Mouse (Mus musculus): ENCODE measurements around the gene Eloa. TPM values are rescaled to one million over a fixed set of nuclear protein-coding genes. Genes with fewer than 3 reads are reported as not detected.
"Not testable (repeated sequence)": the region's sequence is repeated elsewhere in the genome, so short reads cannot be mapped to it uniquely, and the experiment has no call there.

Gene Eloa
- 17.1 and 21.8 TPM in 2 replicates for polyA plus RNA-seq (2012; rRNA removed)

- peak; percentile 99 for DNase-seq (ENCODE audit: low read depth)
- peak; percentile 93 for TF ChIP-seq POLR2A (IDR thresholded peaks at IDR 0.05; ENCODE audit: borderline replicate concordance, extremely low read depth, insufficient read depth, insufficient read length, poor library complexity, severe bottlenecking)
- no peak for TF ChIP-seq CTCF (IDR thresholded peaks at IDR 0.05; ENCODE audit: borderline replicate concordance, extremely low read depth, insufficient read depth, insufficient read length)
Observed at GRCm38 (mm10) chr4:136021549-136022047, at the start of gene Eloa. Gene Eloa, minus strand, starts transcription at chr4:136021763.

DNA sequence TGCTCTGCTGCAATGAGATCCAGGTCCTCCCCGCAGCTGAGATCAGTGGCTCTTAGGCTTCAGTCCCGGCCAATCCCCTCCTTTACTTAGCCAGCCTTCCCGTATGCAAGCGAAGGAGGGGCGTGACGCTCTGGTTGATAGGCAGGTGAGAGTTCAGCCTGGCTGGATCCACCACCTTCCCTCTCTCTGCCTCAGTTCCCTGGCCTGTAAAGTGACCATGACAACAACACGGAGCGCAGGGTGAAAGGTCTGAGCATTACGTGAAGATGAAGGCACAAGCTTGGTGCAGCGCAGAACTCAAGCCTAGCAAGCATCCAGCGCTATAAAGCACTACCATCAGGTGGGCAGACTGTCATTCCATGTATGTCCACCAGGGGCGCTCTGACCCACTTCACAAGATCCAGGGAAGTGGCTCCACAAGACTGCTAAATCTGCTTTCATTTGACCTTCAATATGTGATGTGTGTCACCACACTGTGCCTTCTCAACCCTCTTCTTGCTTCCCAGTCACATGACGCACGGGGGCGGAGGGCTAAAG lies 49.7 kb upstream of the Eloa start:
- TF ChIP-seq POLR2A (IDR thresholded peaks at IDR 0.05; ENCODE audit: borderline replicate concordance, extremely low read depth, insufficient read depth, insufficient read length, poor library complexity, severe bottlenecking), result no peak
- peak; percentile 92 for TF ChIP-seq CTCF (IDR thresholded peaks at IDR 0.05; ENCODE audit: borderline replicate concordance, extremely low read depth, insufficient read depth, insufficient read length)
- peak; percentile 82 for DNase-seq (ENCODE audit: low read depth)

DNA sequence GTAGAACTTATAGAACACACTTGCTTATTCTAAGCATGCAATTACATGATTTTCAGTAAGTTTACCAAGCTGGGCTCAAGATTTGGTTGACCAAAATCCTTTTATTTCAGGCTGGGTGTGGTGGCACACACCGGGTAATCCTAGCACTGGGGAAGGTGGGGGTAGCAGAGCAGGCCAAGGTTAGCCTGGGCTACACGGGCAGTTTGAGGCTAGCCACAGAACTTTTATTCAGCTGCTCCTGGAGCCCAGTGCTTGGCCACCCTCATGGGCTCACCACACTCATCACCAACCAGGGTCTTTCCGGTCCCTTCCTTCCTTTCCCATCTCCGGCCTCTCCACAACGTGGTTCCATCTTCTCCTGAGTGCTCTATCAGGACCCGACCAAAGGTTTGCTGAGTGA lies 49.0 kb upstream of the Eloa start:
- DNase-seq (ENCODE audit: low read depth), result no peak
- TF ChIP-seq POLR2A (IDR thresholded peaks at IDR 0.05; ENCODE audit: borderline replicate concordance, extremely low read depth, insufficient read depth, insufficient read length, poor library complexity, severe bottlenecking), result no peak
- no peak for TF ChIP-seq CTCF (IDR thresholded peaks at IDR 0.05; ENCODE audit: borderline replicate concordance, extremely low read depth, insufficient read depth, insufficient read length)

- peak; percentile 92 for DNase-seq (ENCODE audit: low read depth)
- TF ChIP-seq CTCF (IDR thresholded peaks at IDR 0.05; ENCODE audit: borderline replicate concordance, extremely low read depth, insufficient read depth, insufficient read length) (peak; percentile 98), POLR2A (IDR thresholded peaks at IDR 0.05; ENCODE audit: borderline replicate concordance, extremely low read depth, insufficient read depth, insufficient read length, poor library complexity, severe bottlenecking) (no peak)
Observed at GRCm38 (mm10) chr4:136069954-136070353, 48.4 kb upstream of the Eloa start.

DNA sequence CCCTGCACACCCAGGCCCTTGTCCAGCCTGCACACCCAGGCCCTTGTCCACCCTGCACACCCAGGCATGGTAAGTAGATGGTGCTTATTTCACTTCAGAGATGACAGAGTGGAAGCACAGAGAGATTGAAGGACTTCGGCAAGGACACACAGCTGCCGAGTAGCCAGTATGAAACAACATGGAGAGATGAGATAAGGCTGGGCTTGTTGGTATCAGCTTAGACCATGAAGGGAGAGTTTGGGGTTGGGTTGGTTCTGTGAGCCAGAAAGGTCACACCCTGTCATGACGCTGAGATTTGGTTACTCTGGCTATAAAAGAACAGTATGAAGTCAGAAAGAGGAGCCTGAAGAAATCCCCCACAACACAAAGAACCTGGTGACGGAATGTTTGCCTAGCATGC lies 47.8 kb upstream of the Eloa start:
- DNase-seq (ENCODE audit: low read depth), result no peak
- TF ChIP-seq POLR2A (IDR thresholded peaks at IDR 0.05; ENCODE audit: borderline replicate concordance, extremely low read depth, insufficient read depth, insufficient read length, poor library complexity, severe bottlenecking) (no peak), CTCF (IDR thresholded peaks at IDR 0.05; ENCODE audit: borderline replicate concordance, extremely low read depth, insufficient read depth, insufficient read length) (no peak)

DNA sequence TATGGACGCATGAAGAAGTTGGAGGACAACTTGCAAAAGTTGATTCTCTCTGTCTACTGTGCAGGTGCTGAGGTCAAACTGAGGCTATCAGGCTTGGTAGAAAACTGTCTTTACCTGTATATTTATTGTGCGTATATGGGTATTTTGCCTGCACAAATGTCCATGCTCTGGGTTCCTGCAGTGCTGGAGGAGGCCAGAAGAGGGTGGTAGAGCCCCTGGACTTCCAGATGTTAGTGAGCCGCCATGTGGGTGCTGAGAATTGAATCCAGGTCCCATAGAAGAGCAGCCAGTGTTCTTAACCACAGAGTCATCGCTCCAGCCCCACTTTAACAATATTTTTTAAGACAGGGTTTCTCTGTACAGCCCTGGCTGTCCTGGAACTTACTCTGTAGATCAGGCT lies 41.6 kb upstream of the Eloa start:
- DNase-seq (ENCODE audit: low read depth), result no peak
- TF ChIP-seq POLR2A (IDR thresholded peaks at IDR 0.05; ENCODE audit: borderline replicate concordance, extremely low read depth, insufficient read depth, insufficient read length, poor library complexity, severe bottlenecking) (no peak), CTCF (IDR thresholded peaks at IDR 0.05; ENCODE audit: borderline replicate concordance, extremely low read depth, insufficient read depth, insufficient read length) (no peak)

DNA sequence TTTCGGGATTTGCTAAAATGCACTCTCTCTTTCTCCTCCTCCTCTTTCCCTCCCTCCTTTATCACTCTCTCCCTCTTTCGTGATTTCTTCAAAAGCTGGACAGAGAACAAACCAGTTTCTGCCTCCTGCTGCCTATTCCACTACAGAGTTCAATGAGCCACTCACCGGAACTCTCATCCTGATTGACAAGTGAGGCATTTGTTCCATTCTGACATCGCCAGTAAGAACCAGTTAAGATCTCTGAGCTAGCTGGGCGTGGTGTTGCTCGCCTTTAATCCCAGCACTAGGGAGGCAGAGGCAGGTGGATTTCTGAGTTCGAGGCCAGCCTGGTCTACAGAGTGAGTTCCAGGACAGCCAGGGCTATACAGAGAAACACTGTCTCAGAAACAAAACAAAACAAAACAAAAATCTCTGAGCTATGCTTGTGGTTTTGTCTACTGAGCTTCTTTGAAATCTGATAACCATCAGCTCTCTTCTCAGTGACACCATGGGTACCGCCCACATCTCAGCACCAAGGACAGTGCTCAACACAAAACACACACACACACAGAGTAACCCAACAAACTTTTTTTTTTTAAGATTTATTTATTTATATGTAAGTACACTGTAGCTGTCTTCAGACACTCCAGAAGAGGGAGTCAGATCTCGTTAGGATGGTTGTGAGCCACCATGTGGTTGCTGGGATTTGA lies 38.4 kb upstream of the Eloa start:
- DNase-seq (ENCODE audit: low read depth), result not testable (repeated sequence)

GRCm38 (mm10) chr4:136057916-136058315 lies 36.4 kb upstream of the Eloa start:
- no peak for TF ChIP-seq CTCF (IDR thresholded peaks at IDR 0.05; ENCODE audit: borderline replicate concordance, extremely low read depth, insufficient read depth, insufficient read length)
- TF ChIP-seq POLR2A (IDR thresholded peaks at IDR 0.05; ENCODE audit: borderline replicate concordance, extremely low read depth, insufficient read depth, insufficient read length, poor library complexity, severe bottlenecking), result no peak
- DNase-seq (ENCODE audit: low read depth), result no peak

GRCm38 (mm10) chr4:136056030-136056429 lies 34.5 kb upstream of the Eloa start:
- TF ChIP-seq POLR2A (IDR thresholded peaks at IDR 0.05; ENCODE audit: borderline replicate concordance, extremely low read depth, insufficient read depth, insufficient read length, poor library complexity, severe bottlenecking) (no peak), CTCF (IDR thresholded peaks at IDR 0.05; ENCODE audit: borderline replicate concordance, extremely low read depth, insufficient read depth, insufficient read length) (no peak)
- DNase-seq (ENCODE audit: low read depth), result no peak

- no peak for TF ChIP-seq POLR2A (IDR thresholded peaks at IDR 0.05; ENCODE audit: borderline replicate concordance, extremely low read depth, insufficient read depth, insufficient read length, poor library complexity, severe bottlenecking)
- TF ChIP-seq CTCF (IDR thresholded peaks at IDR 0.05; ENCODE audit: borderline replicate concordance, extremely low read depth, insufficient read depth, insufficient read length), result no peak
- no peak for DNase-seq (ENCODE audit: low read depth)
Observed at GRCm38 (mm10) chr4:136053843-136054242, 32.3 kb upstream of the Eloa start.

GRCm38 (mm10) chr4:136053247-136053596 lies 31.7 kb upstream of the Eloa start, which contains the start of gene Rpl11:
Gene Rpl11, minus strand, starts transcription at chr4:136053428.
- TF ChIP-seq CTCF (IDR thresholded peaks at IDR 0.05; ENCODE audit: borderline replicate concordance, extremely low read depth, insufficient read depth, insufficient read length) (peak; percentile 92), POLR2A (IDR thresholded peaks at IDR 0.05; ENCODE audit: borderline replicate concordance, extremely low read depth, insufficient read depth, insufficient read length, poor library complexity, severe bottlenecking) (peak; percentile 74; the same call in 1 of the 2 replicates)
- DNase-seq (ENCODE audit: low read depth), result peak; percentile 98

Data from brain, embryonic 14.5 days (tissue).